Mouse (Mus musculus) c-Kit-negative CD71-positive TER-119-positive erythroid progenitor cells, embryonic 14.5 days (primary cell): ENCODE data around the gene Adamts10.

Experiments used
- DNase-seq: peaks from one replicate; pipeline ENCODE4 v3.0.0-alpha.2; 2013; ENCODE audit warnings: low read depth, low spot score

Gene Adamts10

DNA sequence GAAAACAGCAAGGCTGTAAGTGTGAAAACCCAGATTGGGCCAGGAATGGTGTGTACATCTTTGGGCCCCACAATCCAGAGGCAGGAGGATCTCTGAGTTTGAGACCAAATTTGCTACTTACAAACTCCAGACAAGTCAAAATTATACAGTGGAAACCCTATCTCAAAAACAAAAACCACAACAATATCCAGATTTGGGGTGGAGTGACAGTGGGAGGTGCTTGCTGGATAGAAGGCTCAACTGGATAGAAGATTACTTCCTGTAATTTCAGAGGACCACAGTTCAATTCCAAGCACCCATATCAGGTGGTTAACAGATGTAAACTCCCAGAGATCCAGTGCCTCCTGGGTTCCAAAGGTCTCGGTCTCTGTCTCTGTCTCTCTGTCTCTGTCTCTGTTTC is 30.5 kb downstream of the Adamts10 start:
- no peak for DNase-seq

DNA sequence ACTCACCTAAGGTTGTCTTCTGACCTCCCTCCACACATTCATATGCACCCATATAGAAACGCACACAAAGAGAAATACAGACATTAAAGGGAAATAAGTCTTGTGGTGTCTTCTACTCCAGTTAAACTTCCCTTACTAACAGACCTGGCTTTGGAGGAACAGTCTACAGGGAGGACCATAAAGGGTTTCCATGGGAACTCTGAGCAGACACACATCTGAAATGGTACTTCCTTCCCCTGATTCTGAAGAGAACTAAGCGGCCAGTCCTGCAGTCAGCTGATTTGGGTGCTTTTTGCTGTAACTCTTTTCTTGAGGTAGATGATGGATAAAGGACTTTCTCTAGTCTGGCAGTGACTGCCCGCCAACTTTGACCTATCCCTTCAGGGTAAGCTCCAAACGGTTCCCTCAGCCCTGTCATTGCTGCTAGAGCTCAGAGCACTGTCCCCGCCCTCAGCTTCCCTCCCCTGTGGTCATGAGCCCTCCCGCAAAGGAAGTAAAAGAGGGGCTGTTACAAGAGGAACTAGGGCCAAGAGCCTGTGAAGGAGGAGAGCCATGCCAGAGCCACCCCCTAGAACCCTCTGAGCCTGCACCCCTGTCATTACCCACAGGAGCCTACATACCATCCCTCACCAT is 31.3 kb downstream of the Adamts10 start, which contains the start of gene Myo1f:
Gene Myo1f, plus strand, starts transcription at position 485 of the 633 bp plus-strand sequence.
- no peak for DNase-seq

DNA sequence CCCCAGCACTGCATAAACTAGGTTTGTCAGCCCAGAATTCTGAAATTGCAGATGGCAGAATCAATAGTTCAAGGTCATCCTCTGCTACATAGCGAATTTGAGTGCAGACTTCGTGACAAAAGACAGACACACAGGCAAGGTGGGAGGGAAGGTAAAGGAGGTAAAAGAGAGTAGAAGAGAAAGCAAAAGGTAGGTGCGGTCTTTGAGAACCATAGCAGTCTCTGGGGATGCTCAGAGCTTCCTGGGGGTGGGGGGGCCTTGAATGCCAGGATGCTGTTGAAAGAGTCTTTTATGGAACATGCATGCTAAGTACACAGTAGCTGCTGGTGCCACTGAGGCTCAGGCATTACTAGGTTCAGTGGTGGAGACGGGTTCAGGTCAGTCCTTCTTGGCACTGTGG is 33.9 kb downstream of the Adamts10 start:
- DNase-seq = no peak

DNA sequence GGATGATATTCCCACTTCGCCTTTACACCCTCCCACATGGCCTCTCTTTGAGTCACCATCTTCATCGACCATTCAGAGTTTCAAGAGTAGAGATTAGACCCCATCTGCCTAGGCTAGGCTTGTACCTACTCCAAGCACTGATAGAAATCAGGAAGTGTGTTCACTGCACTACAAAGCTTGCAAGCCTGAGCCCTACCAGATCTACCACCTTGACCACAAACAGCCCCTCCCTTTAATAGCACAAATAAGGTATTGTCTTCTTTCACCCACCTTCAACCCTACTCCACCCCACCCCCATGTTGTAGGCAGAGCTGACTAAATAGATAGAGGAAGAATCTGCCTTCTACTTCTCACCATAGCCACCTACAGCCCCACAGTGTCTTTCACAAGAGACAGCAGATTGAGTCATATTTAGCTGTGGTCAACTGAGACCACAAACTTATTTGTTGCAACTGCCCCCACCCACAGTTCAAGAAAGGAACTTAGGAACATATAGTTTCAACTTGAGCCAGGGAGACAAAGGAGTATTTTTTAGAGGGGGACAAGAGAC is 39.6 kb downstream of the Adamts10 start:
- no peak for DNase-seq

DNA sequence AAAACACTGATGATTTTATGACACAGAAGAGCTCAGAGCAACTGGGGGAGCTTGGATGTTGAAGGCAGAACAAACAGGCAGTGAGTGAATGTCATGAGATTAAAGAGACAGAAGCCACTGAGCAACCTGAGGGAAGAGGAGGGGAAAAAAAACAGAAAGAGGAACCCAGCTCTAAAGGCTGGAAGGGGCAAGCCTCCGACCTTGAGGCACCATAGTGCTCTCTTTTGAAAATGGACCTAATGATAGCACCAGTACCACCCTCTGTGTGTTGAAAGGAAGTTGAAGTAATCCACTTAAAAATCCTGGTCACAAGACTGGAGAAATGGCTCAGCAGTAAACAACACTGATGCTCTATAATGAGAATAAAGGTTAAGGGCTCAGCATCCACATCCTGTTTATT is 40.6 kb downstream of the Adamts10 start:
- no peak for DNase-seq

DNA sequence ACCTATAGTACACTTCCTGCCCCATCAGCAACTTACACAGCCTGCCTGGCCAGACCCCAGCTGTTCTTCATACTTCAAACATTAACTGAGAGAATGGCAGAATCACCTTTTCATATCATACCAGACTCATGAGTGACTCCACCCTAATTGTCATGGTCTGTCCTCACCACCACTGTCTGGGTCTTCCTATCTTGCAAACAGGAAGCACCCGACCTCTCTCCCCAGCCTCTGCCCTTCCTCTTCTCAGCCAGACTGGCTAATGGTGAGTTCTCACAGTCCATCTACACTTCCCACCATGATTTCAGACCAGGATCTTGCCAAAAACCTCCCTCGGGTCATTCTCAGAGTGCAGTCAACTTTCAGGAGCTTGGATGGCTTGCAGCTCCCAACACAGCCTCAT is 42.2 kb downstream of the Adamts10 start:
- no peak for DNase-seq

DNA sequence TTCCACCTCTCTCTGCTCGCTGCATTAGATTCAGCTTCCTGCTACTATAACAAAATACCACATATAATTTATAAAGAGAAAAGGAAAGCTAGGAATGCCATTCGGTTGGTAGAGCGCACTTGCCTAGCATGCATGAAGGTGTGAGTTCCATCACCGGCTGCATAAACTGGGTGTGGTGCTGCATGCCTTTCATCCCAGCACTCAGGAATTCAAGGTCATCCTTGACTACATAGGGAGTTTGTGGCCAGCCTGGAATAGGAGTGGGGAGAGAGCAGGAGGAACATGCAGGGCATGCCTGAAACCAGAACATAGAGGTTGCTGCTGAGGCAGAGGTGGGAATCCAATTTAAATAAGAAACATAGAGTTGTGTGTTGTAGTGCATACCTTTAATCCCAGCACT is 60.1 kb downstream of the Adamts10 start:
- DNase-seq = no peak

DNA sequence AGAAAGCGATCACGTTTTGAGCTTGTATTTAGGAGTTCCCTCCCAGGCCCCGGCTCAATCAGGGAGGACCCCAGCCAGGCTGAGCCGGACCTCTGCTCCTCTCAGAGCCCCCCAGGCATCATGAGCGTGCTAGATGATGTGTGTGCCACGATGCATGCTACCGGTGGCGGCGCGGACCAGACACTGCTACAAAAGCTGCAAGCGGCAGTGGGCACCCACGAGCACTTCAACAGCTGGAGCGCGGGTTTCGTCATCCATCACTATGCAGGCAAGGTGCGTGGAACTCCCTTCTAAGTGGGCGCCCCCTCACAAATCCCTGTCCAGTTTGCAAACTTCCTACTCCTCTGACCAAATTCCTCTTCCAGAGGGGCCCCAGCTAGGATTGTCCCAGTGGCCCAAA is 62.0 kb downstream of the Adamts10 start:
- DNase-seq = no peak

DNA sequence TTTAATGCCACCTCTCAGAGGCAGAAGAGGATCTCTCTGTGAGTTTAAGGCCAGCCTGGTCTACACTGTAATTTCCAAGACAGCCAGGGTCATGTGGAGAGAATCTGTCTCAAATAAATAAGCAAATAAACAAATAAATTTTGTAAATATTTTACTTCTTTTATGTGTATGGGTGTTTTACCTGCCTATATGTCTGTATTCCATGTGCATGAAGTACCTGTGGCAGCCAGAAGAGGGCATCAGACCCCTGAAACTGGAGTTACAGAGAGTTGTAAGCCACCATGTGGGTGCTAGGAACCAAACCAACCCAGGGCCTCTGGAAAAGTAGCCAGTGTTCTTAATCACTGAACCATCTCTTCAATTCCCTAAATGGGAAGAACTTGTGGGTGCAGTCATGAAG is 73.3 kb downstream of the Adamts10 start:
- DNase-seq = no peak

DNA sequence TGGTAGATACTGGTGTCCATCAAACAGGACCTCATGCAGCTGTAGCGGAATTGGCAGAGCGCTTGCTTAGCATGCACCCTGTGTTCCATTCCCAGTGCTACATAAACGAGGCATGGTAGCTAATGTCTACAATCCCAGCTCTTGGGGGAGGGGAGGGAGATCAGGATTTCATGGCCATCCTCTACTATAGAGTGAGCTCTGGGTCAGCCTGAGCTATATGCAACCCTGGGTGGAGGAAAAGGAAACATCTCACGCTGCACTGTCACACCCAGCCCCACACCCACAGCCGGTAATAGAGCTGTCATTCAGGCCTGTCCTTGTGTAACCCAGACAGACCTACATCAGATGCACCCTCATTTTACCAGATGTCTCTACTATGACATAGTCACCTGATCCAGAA is 74.5 kb downstream of the Adamts10 start:
- DNase-seq = no peak

DNA sequence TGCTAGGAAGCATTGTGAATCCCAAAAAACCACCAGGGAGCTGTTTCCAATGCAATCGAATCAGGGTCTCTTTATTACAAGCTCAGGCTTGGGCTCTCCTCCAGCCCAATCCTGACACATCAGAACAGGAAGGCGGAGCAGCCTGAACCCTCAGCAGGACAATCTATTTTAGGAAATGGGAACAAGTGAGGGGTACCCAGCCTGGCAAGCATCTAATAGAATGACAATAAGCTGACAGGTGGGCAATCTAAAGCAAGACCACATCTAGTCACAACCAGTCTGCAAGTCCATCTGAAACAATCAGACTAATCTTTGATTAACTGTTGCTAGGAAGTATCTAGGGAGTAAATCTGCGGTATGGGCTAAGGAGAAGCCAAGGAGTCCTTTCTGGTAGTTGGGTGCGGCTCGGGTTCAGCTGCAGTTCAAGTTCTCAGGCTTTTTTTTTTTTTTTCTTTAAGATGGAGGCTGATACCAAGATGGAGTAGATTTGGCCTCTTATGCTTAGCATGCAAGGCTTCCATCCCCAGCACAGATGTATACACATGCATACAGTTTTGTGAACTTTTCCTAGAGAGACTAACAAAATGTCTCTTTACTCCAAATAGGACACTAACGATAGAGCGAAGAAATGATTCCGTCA is 76.0 kb downstream of the Adamts10 start:
- no peak for DNase-seq

DNA sequence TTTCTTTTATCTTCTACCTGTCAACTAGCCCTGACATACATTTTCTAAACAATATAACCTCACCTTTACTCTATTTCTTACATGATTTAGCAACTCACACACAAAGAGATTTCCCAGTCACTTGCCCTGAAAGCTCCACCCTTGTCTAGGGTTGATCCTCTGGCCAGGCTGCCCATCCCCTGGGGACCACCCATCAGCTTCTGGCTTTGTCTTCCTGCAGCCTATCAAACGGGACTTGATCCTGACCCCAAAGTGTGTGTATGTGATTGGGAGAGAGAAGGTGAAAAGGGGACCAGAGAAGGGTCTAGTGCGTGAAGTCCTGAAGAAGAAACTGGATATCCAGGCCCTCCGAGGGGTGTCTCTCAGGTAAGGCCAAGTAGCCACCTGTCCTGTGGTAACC is 76.8 kb downstream of the Adamts10 start:
- DNase-seq = no peak

DNA sequence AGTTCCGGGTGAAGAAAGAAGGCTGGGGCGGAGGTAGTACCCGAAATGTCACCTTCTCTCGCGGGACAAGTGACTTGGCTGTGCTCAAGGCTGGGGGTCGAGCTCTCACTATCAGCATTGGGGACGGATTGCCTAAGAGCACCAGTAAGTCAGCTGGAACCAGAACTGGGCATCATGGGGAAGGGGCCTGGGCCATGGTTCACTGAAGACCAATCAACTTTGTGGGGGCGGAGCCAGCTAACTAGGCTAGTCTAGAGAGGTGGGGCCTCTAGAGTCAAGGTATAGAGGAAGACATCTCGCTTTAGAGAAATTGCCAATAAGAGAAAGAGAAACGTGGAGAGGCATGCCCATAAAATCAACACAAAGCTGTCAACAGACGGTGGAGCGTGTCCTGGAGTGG is 77.9 kb downstream of the Adamts10 start:
- no peak for DNase-seq
